Mouse (Mus musculus): ENCODE measurements around the gene Olfr911-ps1.

Olfr911-ps1 gene

GRCm38 (mm10) chr9:38521280-38521679, at the start of gene Olfr911-ps1:
Olfr911-ps1 (plus strand) TSS chr9:38521580.
- DNase-seq (ENCODE audit: low read depth, low spot score), result no peak

DNA sequence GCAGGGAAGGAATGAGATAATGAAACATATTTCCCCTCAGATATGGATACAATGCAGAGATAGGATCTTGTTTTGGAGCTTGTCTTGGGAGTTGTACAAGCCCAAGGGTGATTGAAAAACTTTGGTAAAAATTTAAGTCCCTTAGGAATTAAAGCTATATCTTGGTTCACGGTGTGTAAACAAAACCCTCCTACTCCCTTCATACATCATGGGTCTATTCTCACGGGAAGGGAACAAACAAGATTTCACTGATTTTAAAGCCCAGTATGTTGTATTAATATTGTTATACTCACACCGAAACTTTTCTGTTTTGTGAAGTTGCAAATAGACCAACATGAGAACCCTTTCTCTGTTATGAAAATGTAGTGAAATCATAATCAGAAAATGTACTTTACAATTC, 34.6 kb upstream of the Olfr911-ps1 start, which contains the start of gene Olfr906:
Gene Olfr906, plus strand, starts transcription at position 301 of the 400 bp plus-strand sequence.
- DNase-seq (ENCODE audit: low read depth, low spot score), result no peak

GRCm38 (mm10) chr9:38495501-38495900, 25.9 kb upstream of the Olfr911-ps1 start, which contains the start of gene Olfr907:
Olfr907 (plus strand) TSS chr9:38495801.
- DNase-seq (ENCODE audit: low read depth, low spot score), result no peak

GRCm38 (mm10) chr9:38512353-38512752, 9.0 kb upstream of the Olfr911-ps1 start:
- DNase-seq (ENCODE audit: low read depth, low spot score), result no peak

GRCm38 (mm10) chr9:38537549-38537948, 16.2 kb downstream of the Olfr911-ps1 start, which contains the start of gene Olfr910:
Olfr910 (plus strand) TSS chr9:38537849.
- no peak for DNase-seq (ENCODE audit: low read depth, low spot score)
